Mouse (Mus musculus) adrenal gland, adult 18-20 months (tissue): ENCODE measurements around the gene Cnbp. TPM values are rescaled to one million over a fixed set of nuclear protein-coding genes. Genes with fewer than 3 reads are reported as not detected.

ENCODE experiments used
- DNase-seq, 2 experiments: peaks; one replicate each; pipeline ENCODE4 v3.0.0; 2021 to 2022; ENCODE audit warnings: low spot score in 2 of 2
- total RNA-seq, 2 experiments: library from RNA; stranded (reverse); gene quantifications; 1 replicate in 1 of 2; 2 replicates in 1 of 2; pipeline ENCODE4 v1.2.3; 2021

The Cnbp gene
- total RNA-seq, 2 experiments from 2014 or later: 428 to 457 TPM

DNA sequence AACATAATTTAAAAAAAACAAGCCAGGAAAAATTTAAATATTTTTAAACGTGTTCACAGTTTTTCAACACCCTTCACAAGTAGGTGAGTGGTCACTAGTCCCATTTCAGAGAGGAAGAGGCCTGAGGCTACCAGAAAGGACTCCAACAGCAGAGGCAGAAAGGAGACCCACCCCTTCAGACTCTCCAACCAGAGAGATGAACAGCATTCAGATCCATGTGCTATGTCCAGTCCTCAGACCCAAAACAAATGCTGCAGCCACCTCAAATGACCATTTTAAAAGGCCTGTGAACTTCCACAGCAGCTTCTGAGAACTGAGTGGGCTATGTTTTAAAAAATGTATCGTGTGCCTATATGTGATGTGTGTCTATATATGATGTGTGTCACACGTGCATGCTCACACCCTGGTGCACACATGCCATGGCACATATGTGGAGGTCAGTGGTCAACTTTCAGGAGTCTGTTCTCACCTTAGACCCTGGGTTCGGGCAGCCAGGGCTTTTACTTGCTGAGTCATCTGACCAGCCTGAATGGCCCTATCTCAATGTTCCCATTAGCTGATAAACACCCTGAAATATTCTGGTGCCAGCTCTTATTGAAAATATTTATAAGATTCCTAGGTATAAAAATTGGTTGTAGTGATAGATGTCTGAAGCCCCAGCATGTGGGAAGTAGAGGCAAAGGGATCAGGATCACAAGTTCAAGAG, 43.0 kb downstream of the Cnbp start:
- no peak for DNase-seq

DNA sequence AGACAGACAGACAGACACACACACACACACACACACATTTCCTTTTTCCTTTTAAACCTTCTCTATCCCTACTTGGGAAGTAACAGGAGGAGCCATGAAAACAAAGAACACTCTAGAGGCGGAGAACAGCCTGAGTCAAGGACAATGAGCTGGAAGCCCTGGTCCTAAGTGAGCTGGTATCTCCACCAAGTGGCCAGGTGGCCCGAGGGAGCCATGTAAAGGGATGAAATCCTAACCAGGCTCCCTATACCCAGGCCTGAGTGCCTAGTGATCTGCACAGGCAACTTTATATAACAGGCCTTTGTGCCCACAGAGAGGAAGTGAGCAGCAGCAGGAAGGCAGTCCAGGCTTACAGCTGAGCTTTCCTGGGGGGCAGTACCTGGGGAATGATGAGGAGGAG, 44.0 kb downstream of the Cnbp start:
- DNase-seq: no peak

DNA sequence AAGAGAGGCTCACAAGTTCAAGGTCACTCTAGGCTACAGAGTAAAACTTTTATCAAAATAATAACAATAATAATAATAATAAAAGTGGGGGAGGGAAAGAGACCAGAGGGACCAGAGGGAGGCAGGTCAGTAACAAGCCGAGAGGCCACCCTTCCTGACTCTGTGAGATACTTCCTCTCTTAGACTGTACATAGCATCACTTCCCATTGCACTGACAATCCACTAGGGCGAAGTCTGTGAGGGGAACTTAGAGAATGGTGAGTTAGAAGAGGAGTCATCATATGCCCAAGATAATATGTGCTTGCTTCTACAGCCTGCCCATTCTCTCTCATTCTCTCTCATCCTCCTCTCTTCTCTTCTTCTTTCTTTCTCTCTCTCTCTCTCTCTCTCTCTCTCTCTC, 44.9 kb downstream of the Cnbp start:
- no peak for DNase-seq

DNA sequence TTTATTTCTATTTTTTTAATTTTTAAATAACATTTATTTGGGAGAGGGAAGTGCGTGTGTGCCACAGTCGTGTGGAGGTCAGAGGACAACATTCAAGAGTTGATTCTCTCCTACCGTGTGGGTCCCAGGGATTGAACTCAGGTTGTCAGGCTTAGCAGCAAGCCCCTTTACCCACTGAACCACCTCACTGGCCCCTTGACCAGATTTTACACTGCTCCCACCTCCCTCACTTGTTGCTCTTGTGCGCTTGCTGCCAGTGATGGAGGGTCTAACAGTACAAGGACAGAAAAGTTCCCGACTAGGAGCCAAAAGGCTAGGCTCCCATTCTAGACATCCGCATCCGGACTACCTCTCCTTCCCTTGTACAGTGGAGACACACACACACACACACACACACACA, 45.5 kb downstream of the Cnbp start:
- DNase-seq: no peak

DNA sequence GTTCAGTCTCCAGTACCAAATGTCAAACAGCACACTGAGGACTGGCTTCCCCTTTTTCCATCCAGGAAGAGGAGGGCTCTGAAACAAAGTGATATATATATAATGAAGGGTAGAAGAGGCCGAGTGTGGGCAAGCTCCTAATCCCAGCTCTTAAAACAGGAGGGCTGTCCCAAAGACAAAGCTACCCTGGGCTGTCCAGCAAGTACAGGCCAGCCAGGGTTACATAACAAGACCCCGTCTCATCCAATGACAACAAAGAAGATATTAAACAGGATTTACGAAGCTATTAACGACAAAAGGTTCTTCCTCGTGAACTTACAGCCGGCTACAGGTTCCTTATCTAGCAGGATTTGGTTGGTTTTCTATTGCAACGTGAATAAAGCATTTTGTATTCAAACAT, 46.0 kb downstream of the Cnbp start:
- no peak for DNase-seq

DNA sequence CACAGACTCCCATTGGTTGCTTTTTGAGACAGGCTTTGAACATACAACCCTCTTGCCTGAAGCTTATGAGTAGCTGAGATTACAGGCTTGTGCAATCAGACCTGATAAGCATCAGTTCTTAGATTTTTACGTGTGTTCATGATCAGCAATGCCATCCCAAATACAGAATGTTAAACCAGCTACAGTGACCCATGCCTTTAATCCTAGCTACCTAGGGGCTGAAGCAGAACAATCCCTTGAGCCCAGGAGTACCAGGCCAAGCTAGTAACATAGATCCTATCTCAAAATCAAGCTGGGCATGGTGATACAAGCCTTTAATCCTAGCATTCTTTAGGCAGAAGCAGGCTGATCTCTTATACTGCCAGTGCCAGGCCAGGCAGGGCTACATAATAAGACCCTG, 46.9 kb downstream of the Cnbp start:
- no peak for DNase-seq

DNA sequence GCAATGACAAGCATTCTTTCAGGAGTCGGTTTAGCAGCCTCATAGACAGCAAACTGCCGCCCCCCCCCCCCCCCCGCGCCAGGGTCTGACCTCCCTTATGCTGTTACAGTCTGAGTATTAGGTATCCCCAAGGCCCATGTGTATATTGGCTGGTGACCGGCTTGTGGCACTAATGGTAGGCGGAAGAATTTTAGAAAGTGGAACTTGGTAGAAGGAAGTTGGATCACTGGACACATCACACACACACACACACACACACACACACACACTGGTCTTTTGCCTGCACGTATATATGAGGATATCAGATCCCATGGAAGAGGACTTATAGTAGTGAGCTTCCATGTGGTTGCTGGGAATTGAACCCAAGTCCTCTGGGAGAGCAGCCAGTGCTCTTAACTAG, 48.4 kb downstream of the Cnbp start:
- DNase-seq: no peak

DNA sequence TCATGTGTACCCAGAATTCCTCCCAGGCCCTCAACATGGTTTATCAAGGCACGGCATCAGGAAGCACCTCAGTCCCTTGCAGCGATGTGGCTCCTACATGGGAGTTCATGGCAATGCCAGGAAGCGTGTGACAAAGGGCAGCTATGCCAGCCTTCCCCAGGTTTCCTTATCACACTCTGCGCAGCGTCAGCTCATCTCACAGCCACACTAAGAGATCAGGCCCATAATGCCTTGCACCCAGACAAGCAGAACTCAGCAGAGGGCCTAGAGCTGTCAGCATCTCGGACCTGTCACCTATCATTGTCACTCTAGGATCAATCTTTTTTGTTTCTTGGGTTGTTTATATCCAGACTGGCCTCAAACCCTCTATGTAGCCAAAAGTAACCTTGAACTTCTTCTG, 51.3 kb downstream of the Cnbp start:
- no peak for DNase-seq

DNA sequence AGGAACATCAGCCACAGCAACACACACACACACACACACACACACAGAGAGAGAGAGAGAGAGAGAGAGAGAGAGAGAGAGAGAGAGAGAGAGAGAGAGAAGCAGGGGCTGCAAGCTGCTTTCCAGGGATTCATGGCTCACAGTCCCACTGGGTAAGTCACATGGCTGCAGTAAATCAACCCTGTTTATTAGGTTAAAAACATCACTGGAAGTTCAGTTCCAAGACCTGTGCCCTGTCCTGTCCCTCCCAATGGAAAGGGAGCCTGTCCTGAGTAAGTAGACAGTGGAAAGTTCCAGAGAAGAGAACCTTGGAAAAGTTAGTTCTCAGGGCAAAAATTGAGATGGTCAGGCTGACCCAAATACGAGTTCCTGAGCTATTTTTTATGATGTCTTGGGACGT, 53.6 kb downstream of the Cnbp start:
- DNase-seq: no peak

DNA sequence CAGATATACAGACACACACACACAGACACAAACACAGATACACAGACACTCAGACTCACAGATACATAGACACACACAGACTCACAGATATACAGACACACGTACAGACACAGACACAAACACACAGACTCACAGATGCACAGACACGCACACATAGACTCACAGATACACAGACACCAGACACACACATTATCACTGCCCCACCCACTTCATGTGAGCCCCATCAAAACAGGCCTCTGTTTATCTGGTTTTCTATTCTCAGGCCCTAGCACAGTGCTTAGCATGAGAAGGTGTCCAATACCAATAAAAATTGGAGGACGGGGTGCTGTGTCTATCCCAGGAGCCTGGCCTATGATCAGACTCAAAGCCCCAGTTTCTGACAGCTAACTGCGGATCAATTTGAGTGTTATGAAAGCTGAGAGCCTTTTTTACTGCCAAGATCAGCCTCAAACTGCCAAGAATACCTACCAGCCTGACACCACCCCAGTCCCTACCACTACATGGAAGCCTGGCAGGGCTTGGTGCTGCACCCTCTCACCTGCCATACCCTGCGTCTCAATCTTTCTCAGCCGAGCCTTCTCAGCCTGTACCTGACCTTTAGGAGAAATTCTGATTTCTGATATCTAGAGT, 54.5 kb downstream of the Cnbp start:
- no peak for DNase-seq

DNA sequence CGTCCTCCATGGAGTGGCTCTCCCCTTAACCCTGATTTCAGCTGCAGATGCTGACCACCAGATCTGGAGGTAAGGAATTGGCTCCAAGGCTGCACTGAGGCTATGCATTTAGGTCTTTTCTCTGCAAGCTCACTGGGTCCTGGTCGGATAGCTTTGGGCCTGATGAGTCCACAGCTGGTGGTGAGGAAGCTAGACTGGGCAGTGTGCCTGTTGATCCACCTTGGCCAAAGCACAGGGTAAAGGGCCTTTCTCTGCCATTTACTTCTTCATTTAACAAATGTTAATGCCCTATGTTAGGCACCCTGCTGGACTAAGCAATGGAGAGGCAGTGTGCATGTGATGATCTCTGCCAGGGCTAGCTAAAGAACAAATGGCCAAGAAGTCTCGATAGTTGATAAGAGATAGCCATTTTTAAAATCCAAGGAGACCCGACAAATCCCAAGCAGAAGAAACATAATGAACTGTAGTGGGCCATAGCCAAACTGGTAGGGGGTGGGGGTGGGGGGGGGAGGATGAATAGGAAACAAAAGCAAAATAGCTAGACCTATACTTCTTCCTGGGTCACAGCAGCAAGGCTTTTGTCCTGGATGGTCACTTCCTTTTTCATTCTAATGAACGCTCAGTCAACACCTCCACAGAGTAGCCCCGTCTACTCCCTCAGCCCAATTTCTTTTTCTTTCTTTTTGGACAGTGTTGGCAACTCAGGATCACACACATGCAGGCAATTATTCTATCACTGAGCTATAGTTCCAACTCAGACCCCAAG, 55.3 kb downstream of the Cnbp start:
- no peak for DNase-seq

DNA sequence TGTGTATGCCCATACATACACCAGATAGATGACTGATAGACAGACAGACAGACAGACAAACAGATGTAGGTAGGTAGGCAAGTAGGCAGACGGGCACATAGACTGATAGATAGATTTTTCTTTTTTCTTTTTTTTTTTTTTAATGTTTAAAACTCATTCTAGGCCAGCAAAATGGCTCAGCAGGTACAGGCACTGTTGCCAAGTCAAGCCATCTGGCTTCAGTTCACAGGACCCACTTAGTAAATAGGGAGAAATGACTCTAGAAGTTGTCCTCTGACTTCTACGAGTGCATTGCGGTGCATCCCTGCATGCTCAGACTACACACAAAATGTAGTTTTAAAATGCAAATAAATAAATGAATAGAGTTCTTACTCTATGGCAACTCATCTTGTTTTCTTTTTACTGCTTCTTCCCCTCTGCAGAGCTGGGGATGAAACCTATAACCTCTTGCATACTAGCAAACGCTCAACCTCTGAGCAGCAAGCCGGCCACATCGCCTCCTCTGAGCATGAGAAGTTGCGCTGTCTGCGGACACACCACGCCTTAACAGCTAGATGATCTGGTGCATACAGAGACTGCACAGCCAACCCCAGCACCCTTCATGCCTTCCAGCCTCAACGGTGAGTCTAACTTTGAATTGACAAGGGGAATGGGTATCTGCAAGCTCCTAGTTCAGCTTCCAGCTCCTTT, 56.9 kb downstream of the Cnbp start:
- no peak for DNase-seq

Other genes with a start within 250 kb of the Cnbp start
- 1 to 10 TPM; 4.4 to 7.5 TPM for gene Aplf, start 178.9 kb downstream of the Cnbp start, total RNA-seq
- gene Efcc1, start 120.2 kb downstream of the Cnbp start, total RNA-seq: under 1 TPM; 0.27 to 0.51 TPM
- under 1 TPM in 1 of 2 experiments, not detected in 1; 0.70 TPM for gene Gp9, start 73.0 kb downstream of the Cnbp start, total RNA-seq
- gene Rab43, start 38.9 kb downstream of the Cnbp start, total RNA-seq: 10 to 100 TPM; 28.8 to 30.0 TPM
- 1 to 10 TPM; 4.3 to 6.8 TPM for gene Gm45140, start 15.3 kb downstream of the Cnbp start, total RNA-seq
- 100 to 1,000 TPM in 1 of 2 experiments, 10 to 100 TPM in 1; 55.9 to 120 TPM for gene Isy1, start 12.3 kb downstream of the Cnbp start, total RNA-seq
- 100 to 1,000 TPM; 103 to 105 TPM for gene Copg1, start 36.7 kb upstream of the Cnbp start, total RNA-seq
- 10 to 100 TPM; 23.1 to 24.8 TPM for gene Hmces, start 62.8 kb upstream of the Cnbp start, total RNA-seq
- 1 to 10 TPM; 5.9 to 9.1 TPM for gene H1fx, start 130.5 kb upstream of the Cnbp start, total RNA-seq
- 100 to 1,000 TPM; 295 to 343 TPM for gene Rab7, start 194.2 kb upstream of the Cnbp start, total RNA-seq
- gene Rpn1, start 233.4 kb upstream of the Cnbp start, total RNA-seq: 100 to 1,000 TPM; 222 to 247 TPM